Mouse (Mus musculus) heart, adult 18-20 months (tissue): ENCODE results near the gene Zfp946. TPM values are rescaled to one million over a fixed set of nuclear protein-coding genes. Genes with fewer than 3 reads are reported as not detected.

Experiments
- DNase-seq, 2 experiments: peaks; one replicate each; pipeline ENCODE4 v3.0.0; 2021 to 2022; ENCODE audit warnings: mixed read lengths in 1 of 2
- long read RNA-seq, 2 experiments: library from polyadenylated mRNA; stranded (forward); transcript quantifications; one replicate each; pipeline ENCODE4 v2.0.0; 2021
- total RNA-seq, 2 experiments: library from RNA; stranded (reverse); gene quantifications; 2 replicates each; pipeline ENCODE4 v1.2.3; 2021

Gene Zfp946
- total RNA-seq, result 1 to 10 TPM; 3.3 to 4.1 TPM
- long read RNA-seq, experiment 1, partial matches to known transcripts, result 2 of 6 reads
- long read RNA-seq, experiment 1, other reads (novel, unspliced or antisense), result 3 of 6 reads
- long read RNA-seq, experiment 2, partial matches to known transcripts, result 1 of 2 reads
- long read RNA-seq, experiment 2, other reads (novel, unspliced or antisense), result 1 of 2 reads

DNA sequence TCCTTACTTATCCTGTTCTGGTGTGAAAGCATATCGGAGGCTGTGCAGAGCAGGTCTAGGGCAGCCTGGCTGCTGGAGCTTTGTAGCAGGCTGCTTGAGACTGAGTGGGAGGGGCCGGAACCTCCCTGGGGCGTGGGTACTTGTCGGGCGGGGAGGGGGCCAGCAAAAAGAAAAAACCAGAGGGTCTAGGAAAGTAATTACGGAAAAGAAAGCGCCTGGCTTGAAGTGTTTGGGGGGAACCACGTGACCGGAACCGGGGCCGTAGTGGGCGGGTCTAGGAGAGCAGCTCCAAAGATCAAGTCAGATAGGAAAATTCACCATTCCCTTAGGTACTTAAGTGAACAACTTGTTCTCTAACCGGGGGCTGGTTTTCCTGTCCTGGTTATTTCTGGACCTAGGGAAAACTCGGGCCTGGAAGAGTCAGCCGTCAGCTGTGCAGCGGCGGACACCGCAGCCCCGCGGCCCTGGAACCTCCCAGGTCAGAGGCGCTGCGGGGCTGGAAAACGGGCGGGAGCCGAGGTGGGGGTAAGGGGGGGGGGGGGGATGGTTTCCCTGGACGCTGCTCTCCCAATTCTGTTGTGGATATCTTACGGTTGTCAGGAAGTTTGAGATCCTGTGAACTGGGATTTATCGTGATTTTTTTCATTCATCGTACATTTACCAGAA, at the start of gene Zfp946:
Gene Zfp946 (plus strand): TSS at position 271 of the 666 bp plus-strand sequence.
- DNase-seq, result peak; percentile 92 to 93

DNA sequence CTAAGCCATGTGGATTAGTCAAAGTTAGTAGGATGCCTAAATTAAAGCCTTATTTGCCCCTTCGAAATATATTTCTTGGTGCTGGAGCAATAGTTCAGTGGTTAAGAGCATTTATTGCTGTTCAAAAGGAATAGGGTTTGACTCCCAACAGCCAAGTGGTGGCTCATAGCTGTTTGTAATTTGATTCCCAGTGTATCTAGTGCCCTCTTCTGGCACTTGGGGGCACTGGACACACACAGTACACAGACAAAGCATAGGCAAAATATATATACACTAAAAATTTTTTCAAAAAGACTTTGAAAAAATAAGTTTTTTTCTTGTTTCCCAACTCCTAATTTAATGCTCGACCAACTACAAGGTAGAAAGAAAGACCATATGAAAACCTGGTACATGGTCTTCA, 13.3 kb upstream of the Zfp946 start:
- peak; percentile 13 to 42 for DNase-seq

DNA sequence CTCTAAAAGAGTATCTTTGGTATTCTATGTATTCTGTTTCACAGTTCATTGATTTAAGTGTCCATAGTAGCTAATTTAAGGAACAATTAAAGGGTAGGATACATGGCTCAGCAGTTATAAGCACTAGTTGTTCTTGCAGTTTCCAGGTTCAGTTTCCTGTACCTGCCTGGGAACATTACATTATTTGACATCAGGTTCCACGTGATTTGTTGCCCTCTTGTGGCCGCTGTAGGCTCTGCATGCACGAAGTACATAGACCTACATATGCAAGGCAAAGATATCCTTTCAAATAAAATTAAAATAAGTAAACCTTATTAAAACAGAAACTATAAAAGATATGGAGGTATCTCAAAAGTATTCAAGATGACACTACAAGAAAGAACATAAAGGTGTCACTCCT, 6.5 kb upstream of the Zfp946 start:
- peak; percentile 45 to 83 for DNase-seq

DNA sequence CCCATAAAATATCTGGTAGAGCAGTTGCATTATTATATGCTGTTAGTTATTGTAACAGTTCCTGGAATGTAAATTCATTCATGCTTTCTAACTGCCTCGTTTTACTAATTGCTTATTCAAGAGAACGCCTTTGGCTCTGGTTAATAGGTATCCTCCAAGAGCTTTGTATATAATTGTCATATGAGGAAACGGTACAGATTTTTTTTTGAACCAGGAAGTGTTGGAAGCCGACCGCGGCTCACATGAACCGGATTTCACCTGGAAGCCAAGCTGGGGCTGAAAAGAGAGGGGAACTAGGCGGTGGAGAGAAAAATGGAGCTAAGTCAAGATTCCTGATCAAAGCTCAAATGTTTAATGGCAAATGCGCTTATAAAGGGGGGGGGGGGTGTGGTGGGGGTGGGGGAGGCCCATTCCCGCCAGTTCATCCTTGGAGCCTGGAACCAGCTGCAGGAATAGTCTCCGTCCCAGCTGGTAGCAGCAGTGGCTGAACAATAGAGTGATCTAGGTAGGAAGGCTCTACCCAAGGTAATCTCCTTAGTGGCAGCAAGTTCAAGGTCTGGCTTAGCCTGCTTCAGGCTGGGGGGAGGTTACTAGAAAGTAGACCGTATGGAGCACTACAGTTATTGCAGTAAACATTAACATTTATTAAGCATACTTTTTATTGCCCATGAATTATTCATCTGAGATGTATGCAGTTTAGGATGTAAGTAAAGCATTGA, 773 bp downstream of the Zfp946 start:
- DNase-seq, result peak; percentile 22 to 28

DNA sequence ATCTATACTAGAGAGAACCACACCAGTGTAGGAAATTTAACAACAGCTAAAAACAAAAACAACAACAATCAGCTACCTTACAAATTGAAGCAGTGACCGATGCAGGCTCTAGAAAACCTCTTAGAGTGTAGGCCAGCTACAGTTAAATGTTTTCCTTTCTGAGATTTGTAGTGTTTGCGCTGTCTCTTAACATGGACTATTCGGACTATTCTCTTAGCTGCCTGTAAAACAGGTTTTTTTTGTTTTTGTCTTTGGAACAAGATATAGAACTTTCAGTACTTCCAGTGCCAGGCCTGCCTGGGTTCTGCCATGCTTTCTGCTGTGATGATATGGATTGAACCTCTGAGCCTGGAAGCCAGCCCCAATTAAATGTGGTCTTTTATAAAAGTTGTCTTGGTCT, 23.7 kb downstream of the Zfp946 start:
- DNase-seq, result no peak

DNA sequence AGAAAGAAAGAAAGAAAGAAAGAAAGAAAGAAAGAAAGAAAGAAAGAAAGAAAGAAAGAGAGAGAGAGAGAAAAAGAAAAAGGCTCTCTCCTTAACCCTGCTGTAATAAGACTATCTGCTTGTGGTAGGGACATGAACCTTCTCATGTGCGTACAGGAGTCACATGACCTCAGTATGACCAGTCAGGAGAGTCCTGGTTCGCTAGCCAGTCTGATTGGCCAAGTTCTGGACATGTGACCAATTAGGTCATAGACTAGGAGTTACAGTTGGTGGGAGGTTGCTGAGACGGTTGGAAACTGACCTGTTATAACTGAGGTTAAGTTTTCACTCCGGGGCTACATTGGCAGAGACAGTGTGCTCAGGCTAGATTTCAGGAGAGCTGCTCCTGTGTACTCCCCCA, 73.1 kb downstream of the Zfp946 start:
- no peak for DNase-seq

Other genes starting within 250 kb of the Zfp946 start
- gene Zfp994, start 198.6 kb upstream of the Zfp946 start, total RNA-seq, result 1 to 10 TPM; 1.6 to 2.2 TPM
- gene CT030661.1, start 109.4 kb upstream of the Zfp946 start, total RNA-seq, result 1 to 10 TPM; 7.1 to 7.3 TPM
- gene Zfp944, start 62.8 kb upstream of the Zfp946 start, total RNA-seq, result 1 to 10 TPM; 4.2 to 4.5 TPM
- gene Zfp758, start 62.8 kb upstream of the Zfp946 start, total RNA-seq, result 1 to 10 TPM; 9.6 to 9.7 TPM
- gene Vmn2r111, start 149.3 kb downstream of the Zfp946 start, total RNA-seq, result not detected
- not detected for gene Vmn2r112, start 176.7 kb downstream of the Zfp946 start, total RNA-seq